Mouse (Mus musculus) testis, postnatal 10 days (tissue): ENCODE data around the gene Mtfr2.

Experiments used
- DNase-seq: peaks from one replicate; pipeline ENCODE4 v3.0.0; 2021; ENCODE audit warnings: low spot score

The Mtfr2 gene

GRCm38 (mm10) chr10:20347285-20348214, at the start of gene Mtfr2:
Gene Mtfr2, plus strand, starts transcription at chr10:20347770.
- peak; percentile 96 for DNase-seq

- no peak for DNase-seq
Measured at GRCm38 (mm10) chr10:20298152-20298920, 49.2 kb upstream of the Mtfr2 start.

DNA sequence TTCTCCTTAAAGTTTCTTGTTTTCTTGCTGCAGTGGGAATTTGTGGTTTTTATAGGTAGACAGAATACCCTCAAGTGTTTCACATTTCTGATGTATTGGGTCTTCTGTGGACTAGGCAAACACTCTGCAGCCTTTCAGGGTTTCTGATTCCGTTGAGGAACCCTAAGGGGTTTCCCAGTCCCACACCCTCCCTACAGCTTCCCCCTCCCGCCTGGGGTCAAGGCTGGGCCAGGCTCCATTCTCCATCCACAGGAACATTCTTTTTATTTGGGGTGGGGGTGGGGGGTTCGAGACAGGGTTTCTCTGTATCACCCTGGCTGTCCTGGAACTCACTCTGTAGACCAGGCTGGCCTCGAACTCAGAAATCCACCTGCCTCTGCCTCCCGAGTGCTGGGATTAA, 48.5 kb upstream of the Mtfr2 start:
- no peak for DNase-seq

DNA sequence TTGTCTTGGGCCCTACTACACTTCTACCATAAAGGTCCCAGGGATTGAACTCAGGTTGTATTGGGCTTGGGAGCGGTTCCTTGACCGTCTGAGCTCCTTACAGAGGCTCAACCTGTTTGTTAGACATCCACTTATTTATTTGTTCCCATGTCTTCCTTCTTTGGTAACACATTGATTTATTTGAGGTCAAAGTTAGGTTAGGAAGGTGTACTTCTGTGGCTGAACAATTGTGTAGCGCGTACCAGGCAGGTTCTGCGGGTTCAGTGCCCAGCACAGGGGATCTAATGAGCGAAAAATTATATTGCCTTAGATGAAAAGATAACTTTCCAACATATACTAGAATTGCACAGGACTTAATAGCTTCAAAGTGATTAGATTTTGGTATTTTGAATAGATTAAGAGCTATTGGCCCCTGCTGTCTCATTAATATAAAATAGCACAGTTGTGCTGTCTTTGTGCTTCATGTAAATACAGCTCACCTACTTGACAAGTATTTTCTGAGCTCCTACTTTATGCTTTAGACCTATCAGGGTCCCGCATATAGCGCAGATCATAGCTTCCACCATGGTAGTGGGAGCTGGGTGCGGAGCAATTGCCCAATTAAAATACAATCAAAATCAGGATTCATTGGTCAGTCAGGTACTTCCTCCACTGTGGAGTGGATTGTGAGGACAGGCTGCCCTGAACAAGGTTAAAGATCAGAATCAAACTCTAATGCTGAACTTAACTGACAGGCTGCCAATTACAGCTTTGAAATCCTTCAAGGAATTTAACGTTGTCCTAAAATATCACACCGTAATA, 36.4 kb upstream of the Mtfr2 start:
- no peak for DNase-seq

DNA sequence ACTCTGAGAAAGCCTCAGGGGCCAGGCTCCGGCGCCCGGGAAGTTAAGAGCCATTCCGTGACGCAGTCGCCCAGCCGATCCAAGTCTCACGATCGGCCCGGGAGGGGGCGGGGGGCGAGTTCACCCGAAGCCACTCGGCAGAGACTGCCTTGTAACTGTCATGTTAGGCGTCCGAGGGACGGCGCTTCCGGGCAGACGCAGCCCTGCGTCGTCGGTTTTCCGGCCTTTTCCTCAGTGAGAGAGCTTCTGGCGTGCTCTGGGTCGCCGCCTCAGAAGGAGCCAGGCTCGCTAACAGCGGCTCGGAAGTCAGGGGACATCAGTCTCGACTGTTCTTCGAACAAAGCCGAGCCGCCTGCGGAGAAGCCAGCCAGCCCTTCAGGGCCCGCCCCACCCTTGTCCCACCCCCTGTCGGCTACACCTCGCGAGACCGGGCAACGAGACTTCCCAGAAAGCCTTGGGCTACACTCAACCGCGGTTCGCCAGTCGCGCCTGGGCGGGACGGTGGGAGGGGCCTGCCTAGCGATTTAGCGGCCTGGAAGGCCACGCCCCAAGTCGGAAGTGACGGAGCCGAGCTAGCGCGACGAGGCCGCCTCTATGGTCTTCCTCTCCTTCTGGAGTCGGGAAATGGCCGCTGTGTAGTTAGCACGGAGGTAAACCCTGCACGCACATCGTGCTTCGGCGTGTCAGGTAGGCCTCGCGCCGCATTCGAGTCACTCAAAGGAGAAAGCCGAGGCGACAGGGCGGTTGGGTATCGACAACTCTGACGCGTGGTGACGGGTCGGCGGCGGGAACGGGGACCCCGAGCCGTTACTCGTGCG, 35.4 kb upstream of the Mtfr2 start, which contains the start of gene Bclaf1:
Gene Bclaf1 (plus strand): TSS at position 552 of the 818 bp plus-strand sequence.
- peak; percentile 100 for DNase-seq

GRCm38 (mm10) chr10:20312736-20313301, 34.8 kb upstream of the Mtfr2 start:
- peak; percentile 97 for DNase-seq

GRCm38 (mm10) chr10:20313447-20313846, 34.1 kb upstream of the Mtfr2 start:
- no peak for DNase-seq

- no peak for DNase-seq
Measured at GRCm38 (mm10) chr10:20313941-20314340, 33.6 kb upstream of the Mtfr2 start.

DNA sequence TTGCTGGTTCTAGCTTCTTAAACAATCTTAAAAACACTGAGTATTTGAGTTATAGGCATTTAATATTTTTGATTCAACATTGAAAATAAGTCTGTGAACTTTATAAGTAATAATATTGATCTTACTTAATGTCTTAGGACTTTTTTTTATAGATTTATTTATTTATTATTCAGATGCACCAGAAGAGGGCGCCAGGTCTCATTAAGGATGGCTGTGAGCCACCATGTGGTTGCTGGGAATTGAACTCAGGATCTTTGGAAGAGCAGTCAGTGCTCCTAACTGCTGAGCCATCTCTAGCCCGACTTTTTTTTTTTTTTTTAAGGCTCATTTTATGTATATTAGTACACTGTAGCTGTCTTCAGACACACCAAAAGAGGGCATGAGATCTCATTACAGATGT, 32.8 kb upstream of the Mtfr2 start:
- DNase-seq = no peak

DNA sequence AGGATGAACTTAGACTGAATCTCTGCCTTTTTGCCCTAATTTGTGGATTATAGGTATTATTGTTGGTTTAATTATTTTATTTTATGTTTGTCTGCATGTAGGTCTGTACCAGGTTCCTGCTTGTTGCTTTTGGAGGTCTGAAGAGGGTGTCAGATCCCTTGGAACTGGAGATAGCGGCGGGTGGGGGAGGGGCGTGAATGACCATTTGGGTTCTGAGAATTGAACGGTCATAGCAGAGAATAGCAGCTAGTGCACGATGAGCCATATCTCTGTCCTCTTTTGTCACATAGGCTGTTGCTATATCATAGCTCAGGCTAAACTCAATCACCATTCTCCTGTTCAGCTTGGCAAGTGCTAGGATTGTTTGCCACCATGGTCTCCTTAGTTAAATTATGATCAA, 30.1 kb upstream of the Mtfr2 start:
- DNase-seq = no peak

GRCm38 (mm10) chr10:20326226-20326625, 21.3 kb upstream of the Mtfr2 start:
- no peak for DNase-seq

DNA sequence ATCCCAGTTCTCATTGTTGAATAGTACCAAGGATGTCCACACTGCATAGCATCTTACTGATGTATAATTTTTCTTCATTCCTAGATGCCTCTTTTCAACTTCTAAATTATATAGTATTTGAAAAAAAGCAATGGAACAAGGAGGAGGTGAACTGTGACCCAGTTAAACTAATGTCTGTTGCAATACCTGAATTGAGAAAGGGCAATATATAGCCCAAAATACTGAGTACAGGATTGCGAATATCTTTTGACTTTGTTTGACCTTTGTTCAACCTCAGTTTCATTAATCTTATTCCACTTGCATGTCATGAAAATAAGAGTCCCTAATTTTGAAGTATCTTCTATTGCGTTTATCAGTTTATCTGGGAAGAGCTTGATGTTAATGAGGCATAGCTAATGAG, 16.3 kb upstream of the Mtfr2 start:
- no peak for DNase-seq

- DNase-seq = no peak
Measured at GRCm38 (mm10) chr10:20337872-20338271, 9.7 kb upstream of the Mtfr2 start.

DNA sequence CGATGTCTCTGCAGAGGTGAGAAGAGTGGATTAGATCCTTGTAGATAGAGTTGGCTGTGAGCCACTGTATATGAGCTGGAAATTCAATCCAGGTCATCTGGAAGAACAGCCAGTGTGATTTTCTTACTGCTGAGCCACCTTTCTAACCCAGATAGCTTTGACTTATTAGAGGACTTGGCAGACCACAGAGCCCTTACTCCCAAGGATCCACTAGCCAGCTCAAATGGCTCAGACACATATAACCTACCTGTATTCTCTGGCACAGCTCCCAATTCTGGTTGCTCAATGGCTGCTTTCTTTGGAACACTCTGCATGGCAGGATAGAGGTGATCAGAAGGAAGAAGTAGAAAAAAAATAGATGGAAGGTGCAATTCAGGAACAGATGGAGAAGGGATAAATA, 1.8 kb upstream of the Mtfr2 start:
- no peak for DNase-seq

DNA sequence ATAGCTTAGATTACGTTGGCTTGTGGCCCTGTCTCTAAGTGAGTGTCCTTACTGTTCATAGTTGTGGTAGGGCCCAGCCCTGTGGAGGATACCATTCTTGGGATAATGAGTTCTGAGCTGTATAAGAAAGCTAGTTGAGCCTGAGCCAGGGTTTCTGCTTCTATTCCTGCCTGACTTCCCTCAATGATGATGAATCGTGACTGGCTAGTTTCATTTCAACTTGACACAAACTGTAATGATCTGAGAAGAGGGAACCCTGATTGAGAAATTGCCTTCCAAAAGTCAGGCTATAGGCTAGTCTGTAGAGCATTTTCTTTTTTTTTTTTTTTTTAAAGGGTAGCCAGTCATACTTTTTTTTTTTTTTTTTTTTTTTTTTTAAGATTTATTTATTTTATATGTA, 1.3 kb downstream of the Mtfr2 start:
- no peak for DNase-seq

- no peak for DNase-seq
Measured at GRCm38 (mm10) chr10:20361542-20362449, 14.2 kb downstream of the Mtfr2 start.

DNA sequence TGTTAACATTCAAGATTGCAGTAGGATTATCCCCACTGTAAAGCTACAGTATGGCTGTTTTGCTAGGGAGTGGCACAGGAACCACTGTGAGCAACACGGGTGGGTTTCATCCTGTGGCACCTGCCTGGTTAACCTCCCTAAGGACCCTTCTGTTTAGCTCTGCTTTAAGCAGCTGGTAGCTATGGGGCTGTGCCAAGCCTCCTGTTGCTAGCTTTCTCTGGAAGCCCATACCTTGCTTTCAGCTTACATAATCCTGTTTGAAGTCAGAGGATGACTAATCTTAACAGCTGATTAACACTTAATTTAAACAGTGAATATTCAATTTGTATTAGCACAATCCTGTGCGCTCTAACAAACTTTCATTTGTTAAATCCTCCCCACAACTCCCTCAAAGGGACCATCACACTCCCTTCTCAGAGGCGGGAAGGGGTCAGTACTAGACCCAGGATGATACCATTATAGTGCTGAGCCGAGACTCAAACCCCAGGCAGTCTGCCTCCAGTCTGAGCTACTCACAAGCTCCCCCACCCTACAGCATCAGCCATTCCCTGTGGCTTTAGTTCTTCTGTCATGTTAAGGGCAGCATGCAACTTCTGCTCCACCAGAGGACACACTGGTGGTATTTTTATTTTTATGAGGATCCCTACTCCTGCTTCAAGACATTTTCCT, 15.0 kb downstream of the Mtfr2 start:
- DNase-seq = no peak

DNA sequence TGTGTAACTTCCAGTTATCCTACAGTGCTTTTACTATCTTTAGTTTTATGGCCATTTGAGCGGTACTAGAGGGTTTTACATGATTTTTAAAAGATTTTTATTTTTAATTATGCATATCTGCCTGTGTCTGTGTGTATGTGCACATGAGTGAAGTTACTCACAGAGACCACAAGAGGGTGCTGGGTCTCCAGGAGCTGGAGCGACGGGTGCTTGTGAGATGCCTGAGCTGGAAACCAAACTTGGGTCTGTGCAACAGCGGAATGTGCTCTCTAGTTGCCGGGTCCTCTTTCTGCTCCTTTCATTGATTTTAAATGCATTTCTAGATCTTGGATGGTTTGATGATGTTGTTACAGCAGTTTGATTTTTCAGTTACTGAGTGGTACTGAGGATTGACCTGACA, 24.5 kb downstream of the Mtfr2 start:
- DNase-seq = no peak

DNA sequence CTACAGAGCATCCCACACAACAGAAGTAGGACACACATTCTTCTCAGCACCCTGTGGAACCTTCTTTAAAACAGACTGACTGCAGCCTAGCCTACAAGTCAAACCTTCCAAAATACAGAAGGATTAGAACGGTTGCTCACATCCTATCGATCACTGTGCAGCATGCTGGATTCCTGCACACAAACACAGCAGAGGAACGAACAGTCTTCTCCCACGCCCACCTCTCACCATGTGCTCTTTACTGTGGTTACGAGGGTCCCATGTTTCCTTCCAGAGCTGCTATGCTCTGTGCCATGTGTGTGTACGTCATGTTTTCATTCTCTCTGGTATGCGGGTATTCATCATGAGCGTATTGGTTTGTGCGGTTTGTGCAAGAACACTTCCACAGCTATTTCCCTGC, 30.1 kb downstream of the Mtfr2 start:
- no peak for DNase-seq
